Mouse (Mus musculus) cortical plate, adult 2 months (tissue): ENCODE measurements around the gene Agpat3. TPM values are rescaled to one million over a fixed set of nuclear protein-coding genes. Genes with fewer than 3 reads are reported as not detected.
"Not testable (repeated sequence)": the region's sequence is repeated elsewhere in the genome, so short reads cannot be mapped to it uniquely, and the experiment has no call there.

Source experiments
- H3K27ac ChIP-seq: fragments of 200-500 bp; 2 replicates; pipeline ENCODE4 v1.5.1; 2012; ENCODE audit warnings: low read length, control low read depth, inconsistent platforms; ENCODE audit not compliant: insufficient read depth
- H3K4me1 ChIP-seq: fragments of 200-500 bp; 2 replicates; pipeline ENCODE4 v1.6.1; 2011; ENCODE audit warnings: low read length; ENCODE audit not compliant: control insufficient read depth, insufficient read depth
- H3K4me3 ChIP-seq: fragments of 200-500 bp; 2 replicates; pipeline ENCODE4 v1.5.1; 2011; ENCODE audit warnings: mild to moderate bottlenecking, low read length, control low read depth; ENCODE audit not compliant: insufficient read depth
- CTCF ChIP-seq: fragments of 200-500 bp; IDR thresholded peaks from 2 replicates; pipeline ENCODE4 v1.5.1; 2011; ENCODE audit warnings: mild to moderate bottlenecking, control low read depth, low read length; ENCODE audit not compliant: insufficient read depth; ENCODE audit errors: extremely low read depth
- POLR2A ChIP-seq: fragments of 200-500 bp; IDR thresholded peaks from 2 replicates; pipeline ENCODE4 v1.6.1; 2011; ENCODE audit warnings: mild to moderate bottlenecking, low read length, control low read depth; ENCODE audit not compliant: insufficient read depth; ENCODE audit errors: extremely low read depth
- polyA plus RNA-seq: library from polyadenylated mRNA; depleted of rRNA; stranded (reverse); fragments of >200 nt; gene quantifications from 2 replicates; pipeline ENCODE4 v1.2.3, GENCODE M21; 2012

Gene Agpat3
- polyA plus RNA-seq, 1 experiment, result 241 TPM

DNA sequence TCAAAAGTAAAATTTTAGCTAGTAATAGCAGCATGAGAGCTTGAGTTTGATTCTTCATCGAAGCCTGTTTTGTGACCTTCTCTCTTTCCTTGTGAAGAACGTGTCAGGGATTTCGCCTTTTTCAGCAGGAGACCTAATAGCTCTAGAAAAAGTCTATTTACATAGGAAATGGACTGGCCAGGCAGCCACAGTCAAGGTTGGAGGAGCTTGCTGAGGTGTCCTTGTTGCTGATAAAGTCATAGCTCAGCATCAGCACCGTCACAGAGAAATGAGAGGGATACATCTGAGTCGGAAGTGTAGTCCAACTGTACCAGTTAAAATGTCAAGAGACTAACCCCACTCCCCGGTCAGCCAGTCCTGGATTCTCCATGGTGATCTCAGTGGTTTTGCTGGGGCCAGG, 13.3 kb upstream of the Agpat3 start:
- TF ChIP-seq CTCF, result no peak
- TF ChIP-seq POLR2A, result no peak
- Histone ChIP-seq H3K4me1 (peaks cover 4% of the 10 kb centered on the region; the same call in 1 of the 2 replicates), H3K4me3 (no peak overlapping the region), H3K27ac (no peak overlapping the region)

DNA sequence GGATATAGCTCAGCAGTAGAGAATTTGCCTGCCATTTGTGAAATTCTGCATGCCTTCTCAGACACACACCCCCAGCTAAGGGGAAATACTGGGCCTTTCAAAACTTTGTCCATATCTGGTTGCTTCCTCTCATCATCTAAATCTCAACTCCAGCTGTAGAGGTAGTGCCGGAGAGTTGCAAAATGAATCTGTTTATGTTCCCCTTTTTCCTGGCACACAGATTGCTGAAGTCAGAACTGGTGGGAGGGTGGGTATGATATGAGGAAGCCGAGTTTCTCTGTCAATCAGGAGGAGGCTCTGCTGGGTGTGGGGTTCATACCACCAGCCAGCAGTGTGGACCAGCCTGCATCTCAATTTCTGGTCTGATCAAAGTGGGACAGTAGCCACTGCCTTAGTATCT, 11.8 kb upstream of the Agpat3 start:
- TF ChIP-seq CTCF (no peak), POLR2A (no peak)
- Histone ChIP-seq H3K4me3 (no peak overlapping the region), H3K27ac (no peak overlapping the region), H3K4me1 (peaks cover 4% of the 10 kb centered on the region; the same call in 1 of the 2 replicates)

DNA sequence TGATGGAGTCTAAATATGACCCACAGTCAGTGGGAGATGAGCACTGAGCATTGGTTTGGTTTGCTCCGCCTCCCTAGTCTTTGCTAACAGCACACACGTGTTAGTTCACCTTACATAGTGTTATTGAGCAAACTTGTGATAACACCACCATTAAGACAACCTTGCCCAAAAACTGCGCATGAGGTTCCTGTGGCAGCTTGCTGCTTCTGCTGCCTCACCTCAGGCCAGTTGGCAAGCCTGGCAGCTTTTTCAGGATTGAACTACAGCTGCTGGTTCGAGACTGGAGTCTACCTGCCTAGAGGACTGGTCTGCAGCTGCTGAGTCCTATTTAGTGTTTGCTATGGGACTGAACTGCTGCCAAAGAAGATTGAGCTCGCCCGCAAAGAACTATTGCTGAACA, 11.1 kb upstream of the Agpat3 start:
- H3K4me1 ChIP-seq, result peaks cover 4% of the 10 kb centered on the region; the same call in 1 of the 2 replicates
- H3K4me3 ChIP-seq, result no peak overlapping the region
- H3K27ac ChIP-seq, result no peak overlapping the region
- TF ChIP-seq POLR2A, result no peak
- no peak for TF ChIP-seq CTCF

DNA sequence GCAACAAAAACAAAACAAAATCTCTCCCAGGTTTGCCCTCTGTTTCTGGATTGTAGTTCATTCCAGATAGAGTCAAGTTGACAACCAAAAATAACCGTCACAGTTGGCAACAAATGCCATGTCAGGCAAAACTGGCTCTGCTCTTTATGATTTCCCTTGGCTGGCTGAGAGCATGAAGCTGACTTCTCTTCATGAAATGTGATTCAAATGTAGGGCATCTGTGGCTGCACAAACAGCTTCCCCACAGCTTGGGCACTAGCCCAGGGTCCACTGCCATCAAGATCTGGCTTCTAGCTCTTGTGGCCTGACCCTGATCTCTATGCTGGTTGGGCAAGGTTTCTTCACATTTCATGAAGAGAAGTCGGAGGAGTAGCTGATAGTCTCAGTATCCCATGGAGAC, 9.7 kb upstream of the Agpat3 start:
- Histone ChIP-seq H3K4me3 (no peak overlapping the region), H3K4me1 (peaks cover 4% of the 10 kb centered on the region; the same call in 1 of the 2 replicates), H3K27ac (peak overlapping the region; percentile 5; the same call in 1 of the 2 replicates)
- TF ChIP-seq CTCF (no peak), POLR2A (no peak)

DNA sequence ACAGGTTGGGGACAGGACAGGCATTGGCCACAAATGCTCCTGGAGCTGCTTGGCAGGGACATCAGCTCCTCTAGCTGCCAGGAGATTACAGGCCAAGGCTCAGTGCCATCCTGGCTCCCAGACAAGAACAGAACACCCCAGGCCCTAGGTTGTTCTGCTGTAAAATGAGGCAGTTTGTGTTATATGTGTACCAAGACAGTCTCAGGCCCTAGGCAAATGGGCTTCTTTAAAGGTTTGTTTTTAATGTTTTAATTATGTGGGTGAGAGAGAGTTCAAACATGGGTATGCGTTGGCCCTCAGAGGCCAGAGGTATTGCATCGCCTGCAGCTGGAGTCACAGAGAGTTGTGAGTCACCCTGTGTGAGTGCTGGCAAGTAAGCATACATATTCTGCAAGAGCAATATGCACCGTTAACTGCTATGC, 8.0 kb upstream of the Agpat3 start:
- H3K27ac ChIP-seq, result no peak overlapping the region
- no peak overlapping the region for H3K4me3 ChIP-seq
- TF ChIP-seq POLR2A (no peak), CTCF (no peak)
- peaks cover 4% of the 10 kb centered on the region; the same call in 1 of the 2 replicates for H3K4me1 ChIP-seq

DNA sequence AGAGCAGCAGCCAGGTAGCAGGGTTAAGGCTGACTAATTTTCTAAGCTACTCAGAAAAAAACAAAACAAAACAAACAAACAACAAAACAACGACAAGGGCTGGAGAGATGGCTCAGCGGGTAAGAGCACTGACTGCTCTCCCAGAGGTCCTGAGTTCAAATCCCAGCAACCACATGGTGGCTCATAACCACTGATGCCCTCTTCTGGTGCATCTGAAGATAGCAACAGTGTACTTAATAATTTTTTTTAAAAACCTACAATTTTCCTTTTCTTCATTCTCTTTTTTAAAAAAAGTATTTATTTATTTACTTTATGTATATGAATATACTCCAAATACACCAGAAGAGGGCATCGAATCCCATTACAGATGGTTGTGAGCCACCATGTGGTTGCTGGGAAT, 6.7 kb upstream of the Agpat3 start:
- H3K27ac ChIP-seq, H3K4me3 ChIP-seq, H3K4me1 ChIP-seq: not testable (repeated sequence)

DNA sequence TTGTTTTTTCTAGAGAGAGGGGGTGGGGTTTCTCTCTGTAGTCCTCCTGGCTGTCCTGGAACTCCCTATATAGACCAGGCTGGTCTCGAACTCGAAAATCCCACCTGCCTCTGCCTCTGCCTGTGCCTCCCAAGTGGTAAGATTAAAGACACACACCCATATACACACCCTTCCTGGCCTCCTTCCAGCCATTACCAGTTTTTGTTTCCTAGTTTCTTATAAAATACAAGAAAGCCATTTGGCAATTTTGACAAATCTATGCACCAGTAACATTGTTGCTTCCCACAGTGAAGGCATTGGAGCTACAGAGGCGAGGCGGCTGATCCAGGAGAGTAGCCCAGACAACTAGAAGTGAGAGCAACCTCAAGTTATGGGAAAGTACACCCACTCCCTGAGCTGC, 6.0 kb upstream of the Agpat3 start:
- TF ChIP-seq POLR2A, result no peak
- TF ChIP-seq CTCF, result no peak
- H3K4me1 ChIP-seq, result peaks cover 4% of the 10 kb centered on the region
- no peak overlapping the region for H3K27ac ChIP-seq
- no peak overlapping the region for H3K4me3 ChIP-seq

DNA sequence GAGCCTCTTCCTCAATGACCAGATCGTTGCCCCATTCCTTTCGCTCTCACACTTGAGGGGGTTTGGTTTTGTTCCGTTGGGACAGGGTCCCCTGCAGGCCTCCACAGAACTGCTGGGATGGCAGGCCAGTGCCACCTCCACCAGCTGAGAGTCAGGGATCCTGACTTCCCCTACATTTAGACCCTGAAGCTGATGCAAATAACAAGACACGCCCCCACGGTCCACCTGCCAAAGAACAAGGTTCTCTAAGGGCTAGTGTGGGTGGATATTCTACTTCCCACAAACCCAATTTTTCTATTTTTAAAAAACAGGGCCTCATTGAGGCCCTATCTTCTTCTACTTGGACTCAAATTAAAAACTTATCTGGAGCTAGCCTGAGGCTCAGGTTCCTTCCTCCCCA, 5.5 kb upstream of the Agpat3 start:
- Histone ChIP-seq H3K4me3 (no peak overlapping the region), H3K27ac (no peak overlapping the region), H3K4me1 (peaks cover 6% of the 10 kb centered on the region)
- TF ChIP-seq CTCF (no peak), POLR2A (no peak)

DNA sequence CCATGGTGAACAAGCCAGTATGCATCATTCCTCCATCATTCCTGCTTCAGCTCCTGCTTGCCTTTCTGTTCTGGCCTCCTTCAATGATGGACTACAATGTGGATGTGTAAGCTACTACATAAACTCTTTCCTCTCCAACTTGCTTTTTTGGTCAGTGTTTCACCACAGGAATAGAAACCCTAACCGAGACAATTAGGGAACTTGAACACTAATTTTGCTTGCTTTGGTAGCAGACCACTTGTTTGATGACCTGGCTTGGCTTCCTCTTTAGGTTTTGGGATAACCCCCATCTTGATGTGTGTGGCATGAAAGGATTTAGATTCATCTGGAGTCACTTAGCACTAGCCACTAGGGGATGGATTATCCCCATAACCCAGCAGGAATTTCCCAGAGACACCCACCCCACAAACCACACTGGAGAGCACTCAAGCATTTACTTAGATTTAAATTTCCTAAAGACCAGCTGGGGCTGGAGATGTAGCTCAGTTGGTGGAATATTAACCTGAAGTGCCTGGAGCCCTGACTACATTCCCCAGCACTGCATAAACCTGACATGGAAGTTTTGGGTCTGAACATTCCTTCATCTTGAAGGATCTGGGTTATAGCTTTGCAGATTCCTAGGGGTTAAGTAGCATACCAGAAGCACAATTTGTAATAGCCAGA, 3.8 kb upstream of the Agpat3 start:
- Histone ChIP-seq H3K4me3 (no peak overlapping the region), H3K27ac (no peak overlapping the region), H3K4me1 (peaks cover 2% of the 10 kb centered on the region; the same call in 1 of the 2 replicates)
- TF ChIP-seq CTCF (no peak), POLR2A (no peak)

DNA sequence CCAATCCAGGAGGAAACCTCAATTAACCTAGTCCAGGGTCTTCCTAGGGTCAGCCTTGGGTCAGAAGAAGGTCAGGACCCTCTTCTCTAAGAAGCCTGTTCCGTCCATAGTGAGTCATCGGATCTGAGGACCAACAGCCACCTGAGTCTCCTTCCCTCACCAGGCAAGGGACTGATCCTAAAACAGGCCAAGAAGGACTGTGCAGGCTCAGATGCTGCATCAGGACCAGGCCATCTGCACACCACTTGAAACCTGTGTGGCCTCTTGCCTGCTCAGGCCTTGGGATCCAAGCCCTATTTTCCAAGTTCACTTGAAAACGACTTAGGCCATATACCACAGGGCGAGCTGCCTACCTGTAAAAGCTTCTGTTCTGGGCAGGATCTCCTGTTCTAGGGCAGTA, 907 bp upstream of the Agpat3 start:
- TF ChIP-seq POLR2A, result no peak
- no peak for TF ChIP-seq CTCF
- no peak overlapping the region for H3K27ac ChIP-seq
- peaks cover 9% of the 10 kb centered on the region for H3K4me1 ChIP-seq
- peak overlapping the region; percentile 89; the same call in 1 of the 2 replicates for H3K4me3 ChIP-seq
